Mouse (Mus musculus) MEL (cell line): ENCODE results near the gene Cmtm2a.

Experiments
- CTCF ChIP-seq, 3 experiments: IDR thresholded peaks in 2 of 3; conservative IDR thresholded peaks in 1 of 3; 2 replicates each; pipeline ENCODE4 v1.5.1; 2011 to 2012; ENCODE audit warnings: low read length in 3 of 3, low read depth in 2 of 3, mild to moderate bottlenecking in 2 of 3, improper control_type of control experiment in 1 of 3, inconsistent platforms in 1 of 3, mixed read lengths in 1 of 3, moderate library complexity in 1 of 3; ENCODE audit not compliant: control insufficient read depth in 1 of 3, insufficient read depth in 1 of 3, poor library complexity in 1 of 3, severe bottlenecking in 1 of 3
- EP300 ChIP-seq, 2 experiments: IDR thresholded peaks; 2 replicates each; pipeline ENCODE4 v1.6.1; 2011; ENCODE audit warnings: improper control_type of control experiment in 2 of 2, low read length in 2 of 2, low read depth in 1 of 2, mild to moderate bottlenecking in 1 of 2
- GATA1 ChIP-seq: IDR thresholded peaks from 2 replicates; pipeline ENCODE4 v1.6.1; 2011; ENCODE audit warnings: low read depth, low read length, improper control_type of control experiment
- POLR2AphosphoS5 ChIP-seq: IDR thresholded peaks from 2 replicates; pipeline ENCODE4 v1.6.1; 2012; ENCODE audit warnings: low read depth, borderline replicate concordance, mild to moderate bottlenecking, inconsistent platforms, low read length, moderate library complexity, mixed read lengths
- TCF12 ChIP-seq: IDR thresholded peaks from 2 replicates; pipeline ENCODE4 v1.6.1; 2014; ENCODE audit warnings: low read depth, mild to moderate bottlenecking, inconsistent platforms, low read length, improper control_type of control experiment, moderate library complexity
- ZC3H11A ChIP-seq: IDR thresholded peaks from 2 replicates; pipeline ENCODE4 v1.6.1; 2012; ENCODE audit warnings: low read depth, mild to moderate bottlenecking, inconsistent platforms, low read length, improper control_type of control experiment
- ZKSCAN1 ChIP-seq: IDR thresholded peaks from 2 replicates; pipeline ENCODE4 v1.6.1; 2012; ENCODE audit warnings: low read depth, mild to moderate bottlenecking, inconsistent platforms, low read length, improper control_type of control experiment, moderate library complexity

- TF ChIP-seq ZC3H11A (no peak), ZKSCAN1 (no peak), CTCF (IDR thresholded peaks at IDR 0.05 in 2 of 3, conservative IDR thresholded peaks at IDR 0.05 in 1 of 3; ENCODE audit: control insufficient read depth in 1 of 3, insufficient read depth in 1 of 3, low read depth in 2 of 3, low read length in 3 of 3, poor library complexity in 1 of 3, severe bottlenecking in 1 of 3) (no peak), TCF12 (peak; percentile 57; the same call in 1 of the 2 replicates), EP300 (IDR thresholded peaks at IDR 0.05; ENCODE audit: low read depth in 1 of 2, low read length in 2 of 2) (peak in 1 of 2 experiments; percentile 3; a peak in 1 of 4 replicates), GATA1 (peak; percentile 18; the same call in 1 of the 2 replicates), POLR2AphosphoS5 (peak; percentile 59; the same call in 1 of the 2 replicates)
These were observed 42.3 kb downstream of the Cmtm2a start, which contains the start of gene Cklf for GRCm38 (mm10) chr8:104250439-104251367.
